Mouse (Mus musculus) G1E (cell line): ENCODE data around the gene Crtac1.

Source experiments
- CTCF ChIP-seq: IDR thresholded peaks from 2 replicates; pipeline ENCODE4 v1.5.1; 2012; ENCODE audit warnings: low read depth, low read length, inconsistent platforms, mixed read lengths
- GATA1 ChIP-seq: IDR thresholded peaks from 2 replicates; pipeline ENCODE4 v1.6.1; 2012; ENCODE audit warnings: borderline replicate concordance, low read length, inconsistent platforms, mixed read lengths

DNA sequence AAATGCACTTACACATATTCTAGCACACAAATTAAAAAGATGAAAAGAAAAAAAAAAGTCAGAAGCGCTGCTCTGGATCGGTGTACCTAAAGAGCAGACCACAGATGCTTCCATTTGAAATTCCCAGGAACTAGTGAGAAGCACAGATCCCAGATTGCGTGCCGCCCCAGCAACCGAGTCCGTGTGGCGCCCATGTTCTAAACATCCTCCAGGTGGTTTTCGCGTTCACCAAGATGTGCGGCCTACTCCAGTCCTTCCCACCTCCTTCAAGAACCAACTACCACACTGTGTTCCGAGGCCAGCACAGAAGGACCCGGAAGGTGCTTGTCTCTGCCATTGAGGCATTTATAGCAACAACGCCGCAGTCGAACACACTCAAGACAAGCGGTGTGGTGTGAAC, 76.1 kb downstream of the Crtac1 start:
- TF ChIP-seq CTCF (no peak), GATA1 (no peak)
